Mouse (Mus musculus): ENCODE data around the gene Trak1.
A peak's percentile ranks its signal among the peaks of the same experiment; 100 is the strongest.
"Not testable (repeated sequence)": the region's sequence is repeated elsewhere in the genome, so short reads cannot be mapped to it uniquely, and the experiment has no call there.

The Trak1 gene

DNA sequence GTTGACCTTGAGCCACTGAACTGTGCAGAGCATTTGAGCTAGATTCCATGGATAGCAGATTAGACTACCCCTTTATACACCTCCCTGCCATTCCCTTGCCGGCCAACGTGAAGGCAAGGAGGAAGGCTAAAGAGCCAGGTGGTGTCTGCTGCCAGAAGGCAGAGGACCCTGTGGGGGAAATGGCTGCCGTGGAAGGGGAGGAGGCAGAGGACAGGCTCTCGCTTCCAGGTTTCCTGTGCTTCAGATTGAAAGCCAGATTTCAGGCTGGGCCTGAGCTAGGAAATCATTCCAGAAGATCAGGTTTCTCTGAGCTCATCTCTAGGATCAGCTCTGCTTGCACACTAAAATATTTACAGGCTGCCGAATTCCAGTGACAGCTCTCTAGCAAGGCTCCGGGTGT, 133.1 kb downstream of the Trak1 start:
- DNase-seq (ENCODE audit: low spot score) = no peak

DNA sequence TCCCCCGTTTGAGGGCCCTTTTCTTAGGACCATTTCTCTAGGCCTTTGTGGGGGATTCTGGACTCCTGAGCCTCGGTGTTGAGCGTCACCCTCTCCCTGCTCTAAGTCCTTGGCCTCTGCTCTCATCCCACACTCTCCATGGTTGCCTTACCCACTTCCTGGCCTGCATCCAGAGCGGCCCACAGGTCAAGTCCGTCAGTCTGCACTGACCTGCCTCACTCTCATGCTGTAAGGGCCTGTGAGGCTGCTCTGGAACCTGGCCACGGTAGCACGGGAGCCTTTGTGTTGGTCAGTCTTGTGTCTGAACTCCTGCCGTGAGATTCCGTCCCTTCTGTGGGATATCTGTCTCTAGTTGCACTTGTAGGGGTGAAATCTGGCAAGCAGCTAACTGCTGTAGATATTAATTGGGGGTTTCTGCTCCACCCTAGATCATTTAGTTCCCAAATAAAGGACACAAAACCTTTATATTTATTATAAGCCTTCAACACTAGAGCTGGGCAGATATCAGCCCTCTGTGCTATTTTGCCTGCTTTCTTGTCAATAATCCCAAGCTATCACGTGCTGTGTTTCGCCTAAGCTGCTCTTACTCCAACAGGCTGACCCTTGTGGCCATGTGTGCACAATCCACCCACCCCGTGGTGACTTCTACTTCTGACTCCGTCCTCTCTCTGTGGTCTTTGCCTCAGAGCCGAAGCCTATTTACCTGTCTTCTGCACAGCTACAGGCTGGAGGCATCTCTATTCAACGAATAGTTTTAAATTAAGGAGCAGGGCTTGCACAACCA, 136.6 kb downstream of the Trak1 start:
- peak; percentile 24 for DNase-seq (ENCODE audit: low spot score)

GRCm38 (mm10) chr9:121435332-121435956, 138.1 kb downstream of the Trak1 start:
- peak; percentile 7 for DNase-seq (ENCODE audit: low spot score)

- DNase-seq (ENCODE audit: low spot score) = no peak
These were observed 139.2 kb downstream of the Trak1 start for GRCm38 (mm10) chr9:121436501-121436900.

DNA sequence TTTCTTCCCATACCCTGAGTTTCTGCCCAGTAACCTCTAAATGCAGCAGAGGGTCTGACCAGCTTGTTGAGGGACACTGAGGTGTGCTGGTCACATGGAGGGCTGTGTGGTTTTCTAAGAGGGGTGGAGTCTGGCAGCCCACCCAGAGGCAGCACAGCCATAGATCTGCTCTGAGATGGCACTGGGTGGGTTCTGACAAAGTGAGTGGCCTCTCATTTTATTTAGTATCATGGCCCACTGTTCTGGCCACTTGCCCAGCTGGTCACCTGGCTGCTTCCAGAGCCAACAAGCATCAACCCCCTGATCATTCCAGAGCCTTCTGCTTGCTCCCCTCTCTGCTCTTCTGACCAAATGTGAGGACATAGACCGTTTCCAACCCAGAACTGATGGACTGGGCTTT, 144.8 kb downstream of the Trak1 start:
- no peak for DNase-seq (ENCODE audit: low spot score)

DNA sequence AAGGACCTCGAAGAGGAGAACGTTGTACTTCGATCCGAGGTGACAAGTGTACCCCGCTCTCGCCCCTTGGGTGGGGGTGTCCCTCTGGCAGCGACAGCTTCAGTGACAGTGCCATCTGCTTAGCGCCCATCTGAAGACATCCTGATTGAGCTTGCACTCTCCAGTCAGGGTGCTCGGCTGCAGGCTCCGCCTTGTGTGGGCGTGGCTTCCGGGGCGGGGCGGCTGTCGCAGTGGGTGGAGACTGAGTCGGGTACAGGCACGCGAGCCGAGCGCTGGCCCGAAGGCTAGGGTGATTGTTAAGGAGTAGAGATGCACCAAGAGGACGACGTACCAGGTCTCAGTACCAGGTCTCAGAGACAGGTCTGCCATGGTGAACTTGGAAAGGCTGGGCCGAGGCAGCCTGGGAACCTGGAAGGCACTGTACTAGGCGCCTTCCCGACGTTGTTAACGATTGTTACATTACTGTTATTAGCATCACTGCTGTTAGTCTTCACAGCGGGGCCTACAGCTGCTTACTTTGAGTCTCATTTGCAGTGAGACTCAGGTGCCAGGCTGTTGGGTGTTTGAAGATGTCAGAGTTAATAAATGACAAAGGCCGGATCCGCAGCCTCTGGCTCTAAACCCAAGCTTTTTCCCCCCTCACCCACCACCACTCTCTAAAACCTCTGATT, 146.5 kb downstream of the Trak1 start:
- DNase-seq (ENCODE audit: low spot score) = no peak

GRCm38 (mm10) chr9:121444367-121444707, 147.0 kb downstream of the Trak1 start:
- no peak for DNase-seq (ENCODE audit: low spot score)

GRCm38 (mm10) chr9:121445364-121445763, 148.1 kb downstream of the Trak1 start:
- DNase-seq (ENCODE audit: low spot score) = peak; percentile 19

- DNase-seq (ENCODE audit: low spot score) = no peak
These were observed 149.1 kb downstream of the Trak1 start for GRCm38 (mm10) chr9:121446431-121446831.

GRCm38 (mm10) chr9:121452342-121452942, 155.1 kb downstream of the Trak1 start:
- DNase-seq (ENCODE audit: low spot score) = not testable (repeated sequence)

GRCm38 (mm10) chr9:121454891-121455290, 157.6 kb downstream of the Trak1 start:
- DNase-seq (ENCODE audit: low spot score) = no peak

DNA sequence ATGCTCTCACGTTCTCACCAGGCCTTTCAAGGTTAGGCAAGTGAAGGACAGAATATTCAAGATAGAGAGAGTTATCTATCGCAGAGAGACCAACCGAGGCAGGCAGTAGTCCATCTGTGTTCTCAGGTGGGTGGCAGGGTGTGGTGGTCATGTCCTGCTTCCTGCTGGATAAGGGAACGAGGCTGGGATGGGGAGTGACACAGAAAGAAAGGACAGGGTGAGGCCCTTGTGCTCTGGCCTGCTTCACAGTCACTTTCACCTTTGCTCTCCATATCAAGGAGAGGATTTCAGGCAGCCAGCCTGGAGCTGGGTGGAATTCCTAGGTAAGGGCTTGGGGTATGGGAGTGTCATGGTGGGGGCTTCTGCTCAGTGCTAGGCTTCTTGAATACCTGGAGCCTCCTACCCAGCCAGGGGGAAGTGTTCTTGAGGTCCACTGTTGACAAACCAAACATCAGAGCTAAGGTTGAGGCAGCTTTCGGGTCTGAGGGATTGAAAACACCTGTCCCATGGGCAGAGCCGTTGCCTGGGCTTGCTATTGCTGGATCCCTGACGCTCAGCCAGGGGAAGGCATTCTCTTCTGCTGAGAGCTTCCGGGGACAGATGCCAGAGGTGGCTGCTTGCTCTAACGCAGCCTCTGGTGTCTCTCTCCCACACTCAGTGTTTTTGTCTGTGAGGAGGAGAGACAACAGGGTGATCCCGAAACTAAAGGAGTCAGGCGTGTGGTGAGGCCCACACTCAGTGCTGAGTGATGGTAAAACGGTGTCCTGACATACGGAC, 159.6 kb downstream of the Trak1 start:
- no peak for DNase-seq (ENCODE audit: low spot score)

GRCm38 (mm10) chr9:121458466-121458865, 161.2 kb downstream of the Trak1 start:
- peak; percentile 29 for DNase-seq (ENCODE audit: low spot score)

- DNase-seq (ENCODE audit: low spot score) = no peak
These were observed 162.6 kb downstream of the Trak1 start for GRCm38 (mm10) chr9:121459950-121460349.

GRCm38 (mm10) chr9:121460527-121460926, 163.2 kb downstream of the Trak1 start:
- DNase-seq (ENCODE audit: low spot score) = no peak

- DNase-seq (ENCODE audit: low spot score) = no peak
These were observed 170.2 kb downstream of the Trak1 start for GRCm38 (mm10) chr9:121467460-121467859.

- DNase-seq (ENCODE audit: low spot score) = no peak
These were observed 172.4 kb downstream of the Trak1 start for GRCm38 (mm10) chr9:121469711-121470110.

GRCm38 (mm10) chr9:121474771-121475170, 177.5 kb downstream of the Trak1 start:
- DNase-seq (ENCODE audit: low spot score) = peak; percentile 8

GRCm38 (mm10) chr9:121475488-121476452, 178.5 kb downstream of the Trak1 start:
- DNase-seq (ENCODE audit: low spot score) = peak; percentile 6

GRCm38 (mm10) chr9:121477305-121477911, 180.1 kb downstream of the Trak1 start:
- DNase-seq (ENCODE audit: low spot score) = peak; percentile 79

Data from adipocyte (in vitro differentiated cells).